Mouse (Mus musculus): ENCODE measurements at regions not wholly inside any gene's neighbourhood (a gene's known extent, or its start where the extent isn't known, plus 50 kb on each side); places are given as distances from the start of the nearest gene placed in this dataset.

DNA sequence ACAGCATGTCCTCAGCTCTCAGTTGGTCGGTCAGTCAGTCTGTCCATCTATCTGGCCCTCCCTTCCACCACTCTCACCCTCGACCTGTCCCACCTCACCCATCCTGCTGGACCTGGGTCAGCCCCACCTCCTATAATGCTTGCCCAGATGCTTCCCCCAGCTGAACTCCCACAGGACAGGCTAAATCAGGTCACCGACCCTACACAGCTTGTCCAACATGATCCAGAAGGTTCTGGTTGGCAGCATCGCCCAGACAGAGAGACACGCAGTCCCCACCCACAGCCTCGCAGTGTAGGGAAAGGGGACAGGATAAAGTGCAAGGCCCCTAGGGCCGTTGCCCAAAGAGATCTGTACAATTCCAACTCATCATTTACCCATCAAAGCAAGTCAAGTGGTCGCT, 97.1 kb upstream of the Slc45a1 start:
- TF ChIP-seq CTCF (IDR thresholded peaks at IDR 0.05; ENCODE audit: control insufficient read depth, insufficient read depth, insufficient replicate concordance, low read depth, low read length): no peak
- no peak for TF ChIP-seq POLR2A (IDR thresholded peaks at IDR 0.05; ENCODE audit: control insufficient read depth, low read depth, low read length)
